Mouse (Mus musculus) brain, adult 2 months (tissue): Measurements from ENCODE around the gene Krtap22-2.
"Not testable (repeated sequence)": the region's sequence is repeated elsewhere in the genome, so short reads cannot be mapped to it uniquely, and the experiment has no call there.

Experiments used
- DNase-seq: peaks from one replicate; pipeline ENCODE4 v3.0.0; 2011; ENCODE audit warnings: low read depth, low spot score

Gene Krtap22-2

DNA sequence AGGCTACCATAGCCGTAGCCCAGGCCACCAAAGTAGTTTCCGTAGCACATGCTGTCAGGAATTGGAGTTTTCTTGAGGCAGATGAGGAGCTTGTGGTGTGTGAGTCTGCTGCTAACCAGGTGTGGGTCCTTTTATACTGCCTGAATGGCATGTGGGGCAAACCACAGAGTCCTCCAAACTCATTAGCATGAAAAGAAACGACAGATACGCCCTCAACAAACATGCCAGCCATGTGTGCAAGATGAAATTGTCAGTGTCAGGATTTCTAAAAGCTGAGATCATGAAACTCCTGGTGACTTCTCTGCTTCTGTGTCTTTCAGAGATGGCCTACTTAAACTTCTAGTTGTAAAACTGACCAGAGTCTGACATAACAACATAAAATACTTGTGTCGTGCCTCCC is at the start of gene Krtap22-2:
Krtap22-2 (minus strand) TSS at position 101 of the 400 bp plus-strand sequence.
- DNase-seq, result no peak

DNA sequence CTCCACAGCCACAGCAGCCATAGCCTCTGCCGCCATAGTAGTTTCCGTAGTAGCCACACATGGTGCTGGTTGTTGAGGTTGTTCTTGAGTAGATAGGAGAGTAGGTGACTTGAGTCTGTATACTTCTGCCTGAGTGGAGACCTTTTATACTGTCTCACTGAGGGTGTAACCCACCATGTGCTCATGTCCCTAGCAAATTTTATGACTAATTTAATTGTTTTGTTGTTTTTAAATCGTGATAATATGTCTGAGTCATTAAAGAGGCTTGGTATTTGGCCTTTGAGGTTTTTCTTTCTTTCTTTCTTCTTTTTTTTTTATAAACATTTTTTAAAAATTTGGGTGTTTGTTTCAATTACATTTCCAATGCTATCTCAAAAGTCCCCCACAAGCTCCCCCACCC is 37.2 kb upstream of the Krtap22-2 start, which contains the start of gene Krtap6-5:
Krtap6-5 (minus strand) TSS at position 101 of the 400 bp plus-strand sequence.
- no peak for DNase-seq

DNA sequence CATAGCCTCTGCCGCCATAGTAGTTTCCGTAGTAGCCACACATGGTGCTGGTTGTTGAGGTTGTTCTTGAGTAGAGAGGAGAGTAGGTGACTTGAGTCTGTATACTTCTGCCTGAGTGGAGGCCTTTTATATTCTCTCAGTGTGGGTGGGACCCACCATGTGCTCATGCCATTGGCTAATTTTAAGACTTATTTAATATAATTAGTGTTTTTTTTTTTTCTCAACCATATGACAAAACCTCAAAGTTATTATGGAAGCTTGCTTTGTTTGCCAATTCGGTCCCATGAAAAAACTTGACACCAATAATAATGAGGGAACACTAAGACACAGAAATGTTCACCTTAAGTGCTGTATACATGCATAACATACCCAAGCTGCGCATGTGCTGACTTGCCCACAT is 30.8 kb upstream of the Krtap22-2 start, which contains the start of gene Gm10228:
Gm10228 (minus strand) TSS at position 101 of the 400 bp plus-strand sequence.
- DNase-seq, result not testable (repeated sequence)

DNA sequence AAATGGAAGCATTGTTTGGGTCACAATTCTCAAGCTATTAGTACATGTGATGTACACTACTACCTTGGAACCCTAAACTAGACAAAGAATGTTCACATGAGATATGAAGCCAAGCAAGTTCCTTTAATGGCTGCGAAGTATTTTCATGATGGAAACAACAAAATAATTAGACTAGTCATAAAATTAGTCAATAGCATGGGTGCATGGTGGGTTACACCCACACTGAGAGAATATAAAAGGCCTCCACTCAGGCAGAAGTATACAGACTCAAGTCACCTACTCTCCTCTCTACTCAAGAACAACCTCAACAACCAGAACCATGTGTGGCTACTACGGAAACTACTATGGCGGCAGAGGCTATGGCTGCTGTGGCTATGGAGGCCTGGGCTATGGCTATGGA is 20.8 kb upstream of the Krtap22-2 start, which contains the start of gene Krtap6-1:
Krtap6-1 (plus strand) TSS at position 301 of the 400 bp plus-strand sequence.
- not testable (repeated sequence) for DNase-seq

DNA sequence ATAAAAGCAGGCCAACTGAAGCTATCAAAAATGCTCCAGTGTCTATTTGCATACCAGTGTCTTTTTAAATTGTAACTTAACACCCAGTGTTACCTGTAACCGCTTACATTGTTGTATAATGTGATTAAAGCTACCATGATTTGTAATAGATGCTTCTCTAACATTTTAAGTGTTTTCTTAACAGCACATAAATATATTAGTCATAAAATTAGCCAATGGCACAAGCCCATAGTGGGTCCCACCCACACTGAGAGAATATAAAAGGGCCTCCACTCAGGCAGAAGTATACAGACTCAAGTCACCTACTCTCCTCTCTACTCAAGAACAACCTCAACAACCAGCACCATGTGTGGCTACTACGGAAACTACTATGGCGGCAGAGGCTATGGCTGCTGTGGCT is 4.4 kb upstream of the Krtap22-2 start, which contains the start of gene Gm10229:
Gm10229 (plus strand) TSS at position 301 of the 400 bp plus-strand sequence.
- not testable (repeated sequence) for DNase-seq

DNA sequence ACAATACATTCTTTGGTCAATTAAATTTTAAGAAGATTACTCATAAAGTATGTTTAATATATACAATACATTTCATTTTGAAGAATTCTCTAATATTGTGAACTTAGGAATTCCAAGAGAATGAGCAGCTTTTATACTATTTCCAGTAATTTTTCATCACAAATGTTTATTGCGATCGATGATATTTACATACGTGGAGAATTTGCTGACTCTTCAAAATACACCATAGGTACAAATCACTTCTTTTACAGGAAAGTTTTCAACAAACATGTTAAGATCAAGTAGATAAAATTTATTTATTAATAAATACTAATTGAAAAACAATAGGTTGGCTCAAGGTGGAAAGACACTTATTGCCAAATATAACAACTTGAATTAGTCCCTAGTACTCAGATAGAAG is 3.4 kb upstream of the Krtap22-2 start:
- DNase-seq, result no peak

DNA sequence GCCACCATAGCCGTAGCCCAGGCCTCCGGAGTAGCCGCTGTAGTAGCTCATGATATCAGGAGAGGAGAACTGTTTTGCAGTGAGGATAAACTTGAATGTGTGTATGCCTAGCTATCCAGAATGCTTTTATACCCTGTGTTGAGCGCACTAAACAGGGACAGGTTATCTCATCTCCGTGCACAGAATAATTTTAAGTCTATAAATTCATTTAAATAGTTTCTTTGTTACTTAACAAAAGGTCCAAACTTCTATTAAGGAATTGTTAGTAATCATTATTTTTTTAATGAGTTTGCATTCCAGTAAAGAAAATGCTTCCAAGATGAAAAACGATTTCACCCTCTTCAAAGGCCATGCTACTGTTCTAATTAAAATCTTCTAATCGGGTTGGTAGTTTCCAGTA is 47.8 kb downstream of the Krtap22-2 start, which contains the start of gene Krtap16-3:
Krtap16-3 (minus strand) TSS at position 101 of the 400 bp plus-strand sequence.
- no peak for DNase-seq
